ENCODE assay signal across 11 mouse cellular contexts in the genomic region with DNA sequence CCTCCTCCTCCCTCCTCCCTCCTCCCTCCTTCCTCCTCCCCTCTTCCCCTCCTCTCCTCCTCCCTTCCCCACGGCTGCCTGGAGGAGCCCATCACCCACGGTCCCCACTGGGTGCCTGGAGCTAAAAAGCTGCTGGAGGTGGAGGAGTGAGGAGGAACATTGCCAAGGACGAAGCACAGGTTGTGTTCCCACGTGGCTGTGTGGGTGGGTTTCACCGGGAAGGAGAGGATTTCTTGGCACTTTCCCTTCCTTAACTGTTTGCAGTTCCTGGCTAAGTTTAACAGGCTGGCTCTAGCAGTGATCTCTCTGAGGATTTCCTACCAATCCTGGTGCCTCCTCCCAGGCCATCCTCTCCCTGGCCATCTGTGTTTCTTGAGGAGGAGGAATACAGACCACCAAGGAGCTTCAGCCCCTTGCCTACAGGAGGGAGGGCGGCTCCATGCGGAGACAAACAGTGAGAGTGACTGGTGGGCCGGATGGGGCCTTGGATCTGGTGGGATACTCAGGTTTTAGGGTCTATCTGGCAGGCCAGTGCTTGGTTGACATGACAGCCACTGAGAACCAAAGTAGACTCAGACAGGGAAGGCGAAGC. TPM values are rescaled to one million over a fixed set of nuclear protein-coding genes. Genes with fewer than 3 reads are reported as not detected.
DNase-seq lines count a peak whose midpoint lies in the region; ATAC-seq and TF ChIP-seq lines count a peak whose summit lies in the region.
"Had no signal": no experiment of that assay in that cellular context is flagged by ENCODE, and none has a peak within 500 bp of the region (broad histone marks: within the 10 kb centered on the region; RNA-seq: fewer than 3 reads in every experiment).

No protein-coding gene starts in this region.

- DNase-seq in embryonic facial prominence, embryonic 14.5 days (ENCODE audit: low spot score), result peak; percentile 75
- no peak for DNase-seq in embryonic facial prominence, embryonic 10.5 days (ENCODE audit: low spot score)
- DNase-seq in stomach, postnatal 0 days (ENCODE audit: low spot score), result no peak
- peak; percentile 80 to 86 for DNase-seq in left cerebral cortex, postnatal 10 days (ENCODE audit: extremely low spot score in 1 of 2, low spot score in 2 of 2)
- no peak for DNase-seq in yolk sac, embryonic 10.5 days (ENCODE audit: low spot score)
- no peak for DNase-seq in B cell, adult 2 months
- no peak for DNase-seq in heart, postnatal 25 days (ENCODE audit: low spot score)
- DNase-seq: kidney, adult 18-20 months; lung, postnatal 36 days had no signal

- H3K27ac ChIP-seq in embryonic facial prominence, embryonic 14.5 days (replicated peaks; ENCODE audit: low read depth, low read length), result no peak overlapping the region
- H3K27ac ChIP-seq in embryonic facial prominence, embryonic 10.5 days (replicated peaks), result no peak overlapping the region
- 0 out of 2 replicates have a peak overlapping the region, but pooled peaks have one; percentile 6 for H3K27ac ChIP-seq in stomach, embryonic 14.5 days (ENCODE audit: low read length)
- no peak overlapping the region for H3K27ac ChIP-seq in stomach, postnatal 0 days (replicated peaks)
- H3K27ac ChIP-seq: heart, embryonic 15.5 days had no signal

- intact Hi-C loops in left cerebral cortex, postnatal 10 days (cut with DNase I), result no loop called here
- intact Hi-C loops in heart, postnatal 25 days (cut with DNase I), result no loop called here

- H3K4me1 ChIP-seq in embryonic facial prominence, embryonic 14.5 days (ENCODE audit: control insufficient read depth, insufficient read depth, low read length), result peaks cover 37% of the 10 kb centered on the region
- H3K4me1 ChIP-seq in embryonic facial prominence, embryonic 10.5 days, result peaks cover 65% of the 10 kb centered on the region
- peaks cover 28% of the 10 kb centered on the region for H3K4me1 ChIP-seq in stomach, embryonic 14.5 days (ENCODE audit: control insufficient read depth, insufficient read depth, low read length)
- no peaks in the 10 kb centered on the region for H3K4me1 ChIP-seq in stomach, postnatal 0 days (replicated peaks; ENCODE audit: control insufficient read depth, insufficient read depth)

- TF ChIP-seq CTCF in stomach, postnatal 0 days (IDR thresholded peaks at IDR 0.05; ENCODE audit: low read depth), result no peak

- no peak overlapping the region for H3K4me2 ChIP-seq in embryonic facial prominence, embryonic 14.5 days (ENCODE audit: low read depth, low read length)
- no peak overlapping the region for H3K4me2 ChIP-seq in stomach, embryonic 14.5 days (replicated peaks; ENCODE audit: low read depth, low read length)
- no peak overlapping the region for H3K4me2 ChIP-seq in stomach, postnatal 0 days (replicated peaks; ENCODE audit: low read depth)
- H3K4me2 ChIP-seq: heart, embryonic 15.5 days had no signal

- TF ChIP-seq EP300 in stomach, postnatal 0 days (optimal IDR thresholded peaks at IDR 0.05), result no peak

- no peak overlapping the region for H3K9ac ChIP-seq in embryonic facial prominence, embryonic 14.5 days (ENCODE audit: low read depth, low read length)
- H3K9ac ChIP-seq in stomach, embryonic 14.5 days (replicated peaks; ENCODE audit: low read depth, low read length), result 0 out of 2 replicates have a peak overlapping the region, but pooled peaks have one; percentile 10
- no peak overlapping the region; the same call in 1 of the 2 replicates for H3K9ac ChIP-seq in stomach, postnatal 0 days (ENCODE audit: low read length)
- H3K9ac ChIP-seq: heart, embryonic 15.5 days had no signal

- ATAC-seq in embryonic facial prominence, embryonic 14.5 days (ENCODE audit: low read depth), result no peak
- no peak for ATAC-seq in stomach, embryonic 14.5 days (ENCODE audit: insufficient number of reproducible peaks, insufficient read depth, low FRiP score, low read depth)
- ATAC-seq in stomach, postnatal 0 days (ENCODE audit: low FRiP score, low TSS enrichment), result no peak

- H3K36me3 ChIP-seq in embryonic facial prominence, embryonic 14.5 days (ENCODE audit: control insufficient read depth, insufficient read depth, low read length), result no peaks in the 10 kb centered on the region
- no peaks in the 10 kb centered on the region for H3K36me3 ChIP-seq in embryonic facial prominence, embryonic 10.5 days (replicated peaks)
- H3K36me3 ChIP-seq in stomach, embryonic 14.5 days (ENCODE audit: control insufficient read depth, insufficient read depth, low read length), result no peaks in the 10 kb centered on the region
- no peaks in the 10 kb centered on the region for H3K36me3 ChIP-seq in stomach, postnatal 0 days (ENCODE audit: control insufficient read depth, insufficient read depth, low read length)
- H3K36me3 ChIP-seq: heart, embryonic 15.5 days had no signal

- no peak overlapping the region for H3K4me3 ChIP-seq in embryonic facial prominence, embryonic 14.5 days (ENCODE audit: low read depth, low read length)
- no peak overlapping the region for H3K4me3 ChIP-seq in embryonic facial prominence, embryonic 10.5 days
- no peak overlapping the region for H3K4me3 ChIP-seq in stomach, embryonic 14.5 days (ENCODE audit: low read depth, low read length)
- no peak overlapping the region for H3K4me3 ChIP-seq in stomach, postnatal 0 days (ENCODE audit: low read depth, low read length)
- H3K4me3 ChIP-seq: heart, embryonic 15.5 days had no signal

- 49% methylated on average over 7 of the region's 9 CpGs for WGBS in embryonic facial prominence, embryonic 14.5 days
- 68% methylated on average over 8 of the region's 9 CpGs for WGBS in embryonic facial prominence, embryonic 10.5 days
- WGBS in stomach, embryonic 14.5 days, result 53% methylated on average over 8 of the region's 9 CpGs
- 58% methylated on average over 7 of the region's 9 CpGs for WGBS in stomach, postnatal 0 days

- H3K27me3 ChIP-seq in embryonic facial prominence, embryonic 14.5 days (replicated peaks; ENCODE audit: control insufficient read depth, insufficient read depth, low read length), result no peaks in the 10 kb centered on the region
- H3K27me3 ChIP-seq in embryonic facial prominence, embryonic 10.5 days (replicated peaks; ENCODE audit: low read depth, poor library complexity, severe bottlenecking), result peaks cover 36% of the 10 kb centered on the region
- no peaks in the 10 kb centered on the region for H3K27me3 ChIP-seq in stomach, embryonic 14.5 days (ENCODE audit: control insufficient read depth, insufficient read depth, low read length)
- no peaks in the 10 kb centered on the region for H3K27me3 ChIP-seq in stomach, postnatal 0 days (ENCODE audit: control insufficient read depth, insufficient read depth, low read length)

- H3K9me3 ChIP-seq in embryonic facial prominence, embryonic 14.5 days (ENCODE audit: control insufficient read depth, low read length), result no peaks in the 10 kb centered on the region
- H3K9me3 ChIP-seq in embryonic facial prominence, embryonic 10.5 days, result no peaks in the 10 kb centered on the region
- no peaks in the 10 kb centered on the region for H3K9me3 ChIP-seq in stomach, embryonic 14.5 days (ENCODE audit: control insufficient read depth, low read depth, low read length)
- H3K9me3 ChIP-seq in stomach, postnatal 0 days (ENCODE audit: control insufficient read depth, low read length), result no peaks in the 10 kb centered on the region
- H3K9me3 ChIP-seq: heart, embryonic 15.5 days had no signal

RNA-seq across cellular contexts. Expression of gene Ttc7, which starts 45.6 kb away (rescaled TPM):
- polyA plus RNA-seq in embryonic facial prominence, embryonic 14.5 days (2014; fragmentation: Nextera tagmentation; extraction: Ambion mirVana), result 9.6 and 10.2 TPM in 2 replicates
- 3.6 and 4.0 TPM in 2 replicates for polyA plus RNA-seq in embryonic facial prominence, embryonic 10.5 days (2016; fragmentation: Nextera tagmentation; extraction: Ambion mirVana)
- polyA plus RNA-seq in stomach, embryonic 14.5 days (2014; fragmentation: Nextera tagmentation; extraction: Ambion mirVana), result 4.6 and 5.9 TPM in 2 replicates
- polyA plus RNA-seq in stomach, postnatal 0 days (2015; fragmentation: Nextera tagmentation; extraction: Ambion mirVana), result 19.9 and 21.2 TPM in 2 replicates
- 10 to 100 TPM in 1 of 2 experiments, 1 to 10 TPM in 1; 6.7 to 10.8 TPM for total RNA-seq in left cerebral cortex, postnatal 10 days (2021)
- 10 to 100 TPM; 10.4 to 13.0 TPM for total RNA-seq in heart, postnatal 25 days (2021)

Comparison
In these comparisons a context has a peak if more than half of its experiments do, and no peak if none do; other contexts are left out.
1. DNase-seq: peak in embryonic facial prominence, embryonic 14.5 days (single experiment) and left cerebral cortex, postnatal 10 days (2 of 2); none in embryonic facial prominence, embryonic 10.5 days (single experiment), stomach, postnatal 0 days (single experiment), yolk sac, embryonic 10.5 days (single experiment), B cell, adult 2 months (0 of 2) and heart, postnatal 25 days (single experiment).